Mouse (Mus musculus): ENCODE measurements around the gene Adra1d. TPM values are rescaled to one million over a fixed set of nuclear protein-coding genes. Genes with fewer than 3 reads are reported as not detected.

Gene Adra1d
- 0.71 and 0.72 TPM in 2 replicates for polyA plus RNA-seq (2015; fragmentation: Nextera tagmentation; extraction: Ambion mirVana)

- H3K36me3 ChIP-seq = no peaks in the 10 kb centered on the region
- H3K4me2 ChIP-seq = peak within 1 kb of the TSS; percentile 93
- peak within 1 kb of the TSS; percentile 51 for H3K4me3 ChIP-seq
- ATAC-seq (ENCODE audit: insufficient number of reproducible peaks, low FRiP score, low TSS enrichment, low read depth) = no peak; the same call in 1 of the 2 replicates
- 0% methylated on average over 46 of the region's 82 CpGs for WGBS
- no peak within 1 kb of the TSS for H3K27ac ChIP-seq
- no peaks in the 10 kb centered on the region for H3K9me3 ChIP-seq
- H3K27me3 ChIP-seq = peaks cover 84% of the 10 kb centered on the region
- peak within 1 kb of the TSS; percentile 34 for H3K9ac ChIP-seq
- peaks cover 25% of the 10 kb centered on the region for H3K4me1 ChIP-seq
Observed at GRCm38 (mm10) chr2:131561891-131562585, at the start of gene Adra1d. Gene Adra1d (minus strand): TSS chr2:131562283.

DNA sequence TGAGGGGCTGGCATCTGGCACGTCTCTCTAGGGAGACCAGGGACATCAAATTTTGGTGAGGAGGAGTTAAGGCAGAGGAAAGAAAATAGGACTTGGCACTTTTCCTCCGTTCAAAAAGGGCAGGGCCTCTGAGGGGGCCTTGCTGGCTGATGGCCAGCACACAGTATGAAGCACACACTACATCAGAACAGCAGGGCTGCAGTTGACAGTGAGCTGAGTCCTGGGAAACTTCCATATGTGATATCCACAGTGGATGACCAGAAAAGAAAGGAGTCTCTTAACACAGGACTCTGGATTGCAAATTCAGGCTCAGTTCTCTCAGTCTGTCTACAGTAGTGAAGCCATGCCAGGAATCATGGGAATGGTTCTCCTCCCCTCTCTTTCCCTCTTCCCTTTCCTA, 39.8 kb upstream of the Adra1d start:
- WGBS = 27% methylated on average over 2 of the region's 2 CpGs

GRCm38 (mm10) chr2:131594871-131595270, 32.8 kb upstream of the Adra1d start:
- Histone ChIP-seq H3K9ac (no peak overlapping the region), H3K4me1 (no peaks in the 10 kb centered on the region), H3K4me3 (no peak overlapping the region), H3K27me3 (no peaks in the 10 kb centered on the region), H3K9me3 (no peaks in the 10 kb centered on the region), H3K27ac (no peak overlapping the region), H3K4me2 (no peak overlapping the region), H3K36me3 (no peaks in the 10 kb centered on the region)
- ATAC-seq (ENCODE audit: insufficient number of reproducible peaks, low FRiP score, low TSS enrichment, low read depth) = no peak
- 78% methylated on average over 6 of the region's 6 CpGs for WGBS

More for the DNA sequence above, 39.8 kb upstream of the Adra1d start:
- Histone ChIP-seq H3K27ac (no peak overlapping the region), H3K9me3 (no peaks in the 10 kb centered on the region), H3K4me2 (no peak overlapping the region), H3K27me3 (no peaks in the 10 kb centered on the region), H3K4me3 (no peak overlapping the region), H3K9ac (no peak overlapping the region), H3K36me3 (no peaks in the 10 kb centered on the region), H3K4me1 (peaks cover 4% of the 10 kb centered on the region; the same call in 1 of the 2 replicates)
- ATAC-seq (ENCODE audit: insufficient number of reproducible peaks, low FRiP score, low TSS enrichment, low read depth) = no peak

DNA sequence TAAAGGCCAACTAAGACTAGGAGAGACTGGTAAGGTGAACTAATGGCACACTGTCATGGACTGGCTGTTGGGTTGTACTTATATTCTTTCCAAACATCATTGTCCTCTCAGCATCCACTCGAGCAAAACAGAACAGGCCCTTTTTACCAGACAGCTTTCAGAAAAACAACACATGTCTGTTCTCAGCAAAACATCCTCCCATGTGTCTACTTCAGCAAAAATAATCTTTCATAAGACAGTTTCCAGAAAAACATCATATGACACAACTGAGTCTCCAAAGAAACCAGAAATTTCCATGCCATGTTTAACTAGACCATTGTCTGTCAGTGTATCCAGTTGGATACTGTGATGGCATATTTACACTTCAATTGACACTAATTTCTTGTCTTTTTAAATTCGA, 25.4 kb upstream of the Adra1d start:
- H3K27me3 ChIP-seq = no peaks in the 10 kb centered on the region
- H3K9me3 ChIP-seq = no peaks in the 10 kb centered on the region
- H3K27ac ChIP-seq = no peak overlapping the region
- no peak overlapping the region for H3K9ac ChIP-seq
- WGBS = 76% methylated on average over 2 of the region's 2 CpGs
- H3K36me3 ChIP-seq = no peaks in the 10 kb centered on the region
- no peak overlapping the region for H3K4me2 ChIP-seq
- ATAC-seq (ENCODE audit: insufficient number of reproducible peaks, low FRiP score, low TSS enrichment, low read depth) = no peak
- H3K4me3 ChIP-seq = no peak overlapping the region
- H3K4me1 ChIP-seq = no peaks in the 10 kb centered on the region

- ATAC-seq (ENCODE audit: insufficient number of reproducible peaks, low FRiP score, low TSS enrichment, low read depth) = no peak
- no peaks in the 10 kb centered on the region for H3K27me3 ChIP-seq
- 63% methylated on average over 2 of the region's 2 CpGs for WGBS
Observed at GRCm38 (mm10) chr2:131581506-131581905, 19.4 kb upstream of the Adra1d start.

DNA sequence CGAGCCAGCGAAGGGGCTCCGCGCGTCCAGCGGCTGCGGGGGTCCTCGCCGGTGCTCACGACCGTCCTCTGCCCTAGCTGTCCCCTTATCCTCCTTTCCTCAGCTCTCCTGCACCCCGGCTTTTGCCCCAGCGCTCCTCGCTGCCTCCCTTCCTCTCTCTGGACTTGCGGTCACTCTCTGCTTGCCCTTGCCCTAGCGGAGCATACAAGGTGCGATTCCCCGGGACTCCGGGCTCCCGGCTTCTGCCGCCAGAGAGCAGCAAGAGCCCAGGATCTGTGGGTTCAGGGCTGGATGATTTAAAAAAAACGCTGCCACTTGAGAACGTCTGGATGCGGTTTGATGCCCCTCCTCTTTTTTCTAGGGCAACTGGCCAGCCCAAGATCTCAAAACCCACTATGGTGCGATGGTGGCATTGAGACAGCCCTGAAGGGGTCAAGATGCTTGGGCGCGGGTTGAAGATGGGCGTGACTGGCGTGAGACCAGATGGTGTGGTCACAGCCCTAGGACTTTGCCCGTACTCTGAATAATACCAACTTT, 571 bp upstream of the Adra1d start:
- Histone ChIP-seq H3K27ac (no peak overlapping the region), H3K4me1 (peaks cover 25% of the 10 kb centered on the region), H3K4me2 (peak overlapping the region; percentile 93), H3K4me3 (peak overlapping the region; percentile 51), H3K27me3 (peaks cover 78% of the 10 kb centered on the region), H3K9ac (peak overlapping the region; percentile 34), H3K36me3 (no peaks in the 10 kb centered on the region), H3K9me3 (no peaks in the 10 kb centered on the region)
- peak; percentile 56; the same call in 1 of the 2 replicates for ATAC-seq (ENCODE audit: insufficient number of reproducible peaks, low FRiP score, low TSS enrichment, low read depth)
- under 1% methylated on average over 23 of the region's 30 CpGs for whole genome bisulfite sequencing

More at GRCm38 (mm10) chr2:131581506-131581905, 19.4 kb upstream of the Adra1d start:
- Histone ChIP-seq H3K36me3 (no peaks in the 10 kb centered on the region), H3K27ac (no peak overlapping the region), H3K4me3 (no peak overlapping the region), H3K4me1 (no peaks in the 10 kb centered on the region), H3K4me2 (no peak overlapping the region), H3K9me3 (no peaks in the 10 kb centered on the region), H3K9ac (no peak overlapping the region)

DNA sequence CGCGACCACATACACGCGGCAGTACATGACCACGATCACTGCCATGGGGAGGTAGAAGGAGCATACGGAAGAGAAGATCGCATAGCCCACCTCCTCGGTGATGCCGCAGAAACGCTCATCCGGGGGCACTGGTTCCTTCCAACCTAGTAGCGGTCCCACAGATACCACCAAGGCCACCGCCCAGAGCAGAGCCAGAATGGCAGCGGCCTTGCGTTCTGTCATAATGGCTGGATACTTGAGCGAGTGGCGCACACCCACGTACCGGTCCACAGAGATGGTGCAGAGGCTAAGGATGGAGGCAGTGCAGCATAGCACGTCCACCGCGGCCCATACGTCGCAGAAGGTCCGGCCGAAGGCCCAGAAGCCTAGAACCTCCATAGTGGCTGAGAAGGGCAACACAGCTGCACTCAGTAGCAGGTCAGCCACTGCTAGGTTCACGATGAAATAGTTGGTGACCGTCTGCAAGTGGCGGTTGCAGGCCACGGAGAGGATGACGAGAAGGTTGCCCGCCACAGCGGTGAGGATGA, 676 bp downstream of the Adra1d start:
- peaks cover 25% of the 10 kb centered on the region for H3K4me1 ChIP-seq
- WGBS = 4% methylated on average over 33 of the region's 33 CpGs
- peak overlapping the region; percentile 51 for H3K4me3 ChIP-seq
- no peak overlapping the region for H3K27ac ChIP-seq
- no peaks in the 10 kb centered on the region for H3K9me3 ChIP-seq
- H3K9ac ChIP-seq = no peak overlapping the region
- H3K27me3 ChIP-seq = peaks cover 90% of the 10 kb centered on the region
- H3K36me3 ChIP-seq = no peaks in the 10 kb centered on the region
- H3K4me2 ChIP-seq = peak overlapping the region; percentile 93
- ATAC-seq (ENCODE audit: insufficient number of reproducible peaks, low FRiP score, low TSS enrichment, low read depth) = no peak

GRCm38 (mm10) chr2:131560205-131560919, 1.7 kb downstream of the Adra1d start:
- H3K4me2 ChIP-seq = 0 out of 2 replicates have a peak overlapping the region, but pooled peaks have one; percentile 93
- no peaks in the 10 kb centered on the region for H3K9me3 ChIP-seq
- H3K4me1 ChIP-seq = peaks cover 25% of the 10 kb centered on the region
- H3K27ac ChIP-seq = no peak overlapping the region
- no peak overlapping the region for H3K4me3 ChIP-seq
- H3K9ac ChIP-seq = no peak overlapping the region
- peaks cover 93% of the 10 kb centered on the region for H3K27me3 ChIP-seq
- H3K36me3 ChIP-seq = no peaks in the 10 kb centered on the region
- no peak for ATAC-seq (ENCODE audit: insufficient number of reproducible peaks, low FRiP score, low TSS enrichment, low read depth)
- WGBS = 49% methylated on average over 2 of the region's 2 CpGs

DNA sequence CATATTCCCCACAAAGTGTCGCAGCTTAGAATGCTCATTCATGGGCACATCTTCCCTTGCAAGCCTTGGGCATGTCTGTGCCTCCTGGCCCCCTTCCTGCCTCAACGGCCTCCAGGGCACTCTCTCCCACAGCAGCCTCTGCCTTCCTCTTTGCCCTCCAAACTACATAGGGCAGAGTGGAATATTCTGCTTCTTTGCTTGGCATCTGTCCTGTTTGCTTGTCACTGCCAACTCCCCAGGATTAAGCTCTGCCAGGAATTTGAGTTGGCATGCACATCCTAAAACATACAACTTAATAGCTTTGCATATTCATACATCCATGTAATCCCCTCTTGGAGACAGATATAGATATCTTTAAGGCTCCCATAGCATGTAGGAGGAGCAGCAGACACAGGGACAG, 4.2 kb downstream of the Adra1d start:
- Histone ChIP-seq H3K36me3 (no peaks in the 10 kb centered on the region), H3K9ac (no peak overlapping the region), H3K4me3 (no peak overlapping the region), H3K27ac (no peak overlapping the region), H3K9me3 (no peaks in the 10 kb centered on the region), H3K4me1 (peaks cover 21% of the 10 kb centered on the region), H3K4me2 (no peak overlapping the region), H3K27me3 (peaks cover 88% of the 10 kb centered on the region)
- 79% methylated on average over 2 of the region's 2 CpGs for WGBS
- no peak for ATAC-seq (ENCODE audit: insufficient number of reproducible peaks, low FRiP score, low TSS enrichment, low read depth)

GRCm38 (mm10) chr2:131552736-131553400, 9.2 kb downstream of the Adra1d start:
- ATAC-seq (ENCODE audit: insufficient number of reproducible peaks, low FRiP score, low TSS enrichment, low read depth) = no peak
- H3K4me1 ChIP-seq = no peaks in the 10 kb centered on the region
- no peak overlapping the region for H3K27ac ChIP-seq
- no peak overlapping the region for H3K4me3 ChIP-seq
- H3K27me3 ChIP-seq = peaks cover 83% of the 10 kb centered on the region
- H3K9me3 ChIP-seq = no peaks in the 10 kb centered on the region
- H3K4me2 ChIP-seq = no peak overlapping the region
- no peak overlapping the region for H3K9ac ChIP-seq
- WGBS = 27% methylated on average over 9 of the region's 9 CpGs
- no peaks in the 10 kb centered on the region for H3K36me3 ChIP-seq

DNA sequence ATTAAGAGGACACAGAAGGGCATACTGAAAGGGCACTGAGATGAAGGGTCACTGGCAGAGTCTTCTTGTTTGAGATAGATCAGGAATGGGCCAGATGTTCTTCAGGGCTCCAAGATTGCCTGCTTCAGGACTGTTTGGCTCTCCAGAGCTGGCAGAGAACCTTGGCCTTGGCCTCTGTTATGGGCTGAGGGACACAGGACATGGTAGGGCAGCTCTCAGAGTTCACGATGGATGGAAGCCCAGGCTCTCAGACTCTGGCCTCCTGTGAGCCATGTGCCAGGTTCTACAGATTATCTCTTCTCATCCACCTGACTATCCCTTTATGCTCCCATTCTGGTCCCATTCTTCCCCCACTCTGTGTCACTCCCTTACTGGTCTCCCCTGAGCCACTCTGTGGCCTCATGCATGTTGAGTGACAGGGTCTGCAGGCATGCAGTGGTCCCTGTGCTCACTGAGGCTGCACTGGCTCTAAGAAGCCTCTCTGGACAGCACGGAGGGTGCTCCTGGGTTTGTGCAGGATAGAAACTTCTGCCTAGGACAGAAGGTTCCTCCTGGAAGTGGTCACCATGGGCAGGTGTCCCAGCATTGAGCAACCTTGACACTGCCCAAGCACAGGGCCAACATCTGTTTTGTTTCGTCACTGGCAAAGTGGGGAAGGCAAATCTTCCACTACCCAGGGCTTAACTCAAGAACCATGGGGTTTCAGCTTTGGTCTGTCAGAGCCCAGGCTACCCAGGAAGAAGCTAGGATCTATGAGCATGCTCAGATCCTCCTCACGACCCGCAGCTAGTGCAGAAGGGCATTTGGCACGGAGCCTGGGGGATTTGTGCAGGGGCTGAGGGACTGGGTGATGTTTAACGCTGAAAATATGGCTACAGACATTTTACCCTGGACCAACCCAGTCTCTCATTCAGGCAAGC, 10.1 kb downstream of the Adra1d start:
- Histone ChIP-seq H3K4me1 (peaks cover 4% of the 10 kb centered on the region; the same call in 1 of the 2 replicates), H3K4me3 (no peak overlapping the region), H3K27me3 (peaks cover 83% of the 10 kb centered on the region), H3K4me2 (no peak overlapping the region), H3K9me3 (no peaks in the 10 kb centered on the region), H3K27ac (no peak overlapping the region), H3K36me3 (no peaks in the 10 kb centered on the region), H3K9ac (no peak overlapping the region)
- ATAC-seq (ENCODE audit: insufficient number of reproducible peaks, low FRiP score, low TSS enrichment, low read depth) = no peak
- WGBS = 66% methylated on average over 7 of the region's 7 CpGs

Data from limb, embryonic 15.5 days (tissue).